Mouse (Mus musculus) embryonic facial prominence, embryonic 12.5 days (tissue): Measurements from ENCODE around the gene Ick. TPM values are rescaled to one million over a fixed set of nuclear protein-coding genes. Genes with fewer than 3 reads are reported as not detected.

Experiments used
- ATAC-seq: fragments of 200-750 bp; cut with Nextera tagmentation; 2 replicates; pipeline ENCODE4 v1.8.0; 2017; ENCODE audit not compliant: insufficient number of reproducible peaks, insufficient read depth, low FRiP score, low TSS enrichment
- H3K27ac ChIP-seq: fragments of 300-500 bp; sonication (generic); 2 replicates; pipeline ENCODE4 v1.5.1; 2016; ENCODE audit warnings: mild to moderate bottlenecking
- H3K27me3 ChIP-seq: fragments of 300-500 bp; sonication (generic); 2 replicates; pipeline ENCODE4 v1.6.1; 2016; ENCODE audit warnings: mild to moderate bottlenecking, moderate library complexity
- H3K36me3 ChIP-seq: fragments of 300-500 bp; sonication (generic); 2 replicates; pipeline ENCODE4 v1.6.1; 2016; ENCODE audit warnings: mild to moderate bottlenecking
- H3K4me1 ChIP-seq: fragments of 300-500 bp; sonication (generic); 2 replicates; pipeline ENCODE4 v1.6.1; 2016
- H3K4me2 ChIP-seq: fragments of 300-500 bp; sonication (generic); replicated peaks from 2 replicates; pipeline ENCODE4 v1.6.1; 2016; ENCODE audit warnings: mild to moderate bottlenecking, moderate library complexity
- H3K4me3 ChIP-seq: fragments of 300-500 bp; sonication (generic); 2 replicates; pipeline ENCODE4 v1.5.1; 2016; ENCODE audit warnings: mild to moderate bottlenecking
- H3K9ac ChIP-seq: fragments of 300-500 bp; sonication (generic); 2 replicates; pipeline ENCODE4 v1.6.1; 2016; ENCODE audit warnings: mild to moderate bottlenecking, moderate library complexity
- H3K9me3 ChIP-seq: fragments of 300-500 bp; sonication (generic); 2 replicates; pipeline ENCODE4 v1.6.1; 2016; ENCODE audit warnings: mild to moderate bottlenecking, moderate library complexity
- WGBS: fragments of 180-500 bp; shearing (Covaris S2); methylation state at CpG from one replicate; pipeline ENCODE4 v1.1.7; 2016; 5-methylcytosine and 5-hydroxymethylcytosine counted together
- polyA plus RNA-seq: library from polyadenylated mRNA; unstranded; fragments of >200 nt; fragmentation: Nextera tagmentation; extraction: Ambion mirVana; gene quantifications from 2 replicates; pipeline ENCODE4 v1.2.1, GENCODE M21; 2016

Ick gene
- polyA plus RNA-seq, 1 experiment from 2014 or later, result 33.1 TPM

DNA sequence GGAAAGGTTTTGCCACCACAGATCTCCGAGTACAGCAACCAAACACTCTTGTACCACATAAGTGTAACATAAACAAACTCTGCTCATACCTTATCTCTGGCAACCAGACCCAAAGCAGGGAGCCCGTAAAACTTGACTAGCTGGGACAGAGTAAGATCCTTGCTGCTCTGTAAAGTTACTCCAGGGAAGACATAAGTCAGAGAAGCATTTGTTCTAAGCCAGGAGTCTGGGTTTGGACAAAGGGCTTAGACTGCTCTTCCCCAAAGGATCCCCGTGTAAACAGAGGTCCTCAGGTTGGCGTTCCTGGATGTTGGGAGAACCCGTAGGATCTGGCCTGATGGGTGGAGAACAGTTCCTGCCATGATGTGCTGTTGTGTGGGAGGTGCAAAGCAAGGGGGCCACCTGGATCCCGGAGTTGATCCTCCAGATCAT, 3.5 kb upstream of the Ick start:
- Histone ChIP-seq H3K4me1 (peaks cover 14% of the 10 kb centered on the region), H3K27me3 (no peaks in the 10 kb centered on the region), H3K36me3 (0 out of 2 replicates have a peak, but pooled peaks cover 16% of the 10 kb centered on the region), H3K9me3 (no peaks in the 10 kb centered on the region), H3K27ac (no peak overlapping the region), H3K9ac (no peak overlapping the region), H3K4me2 (no peak overlapping the region), H3K4me3 (no peak overlapping the region)
- no peak for ATAC-seq
- 85% methylated on average over 6 of the region's 6 CpGs for WGBS

DNA sequence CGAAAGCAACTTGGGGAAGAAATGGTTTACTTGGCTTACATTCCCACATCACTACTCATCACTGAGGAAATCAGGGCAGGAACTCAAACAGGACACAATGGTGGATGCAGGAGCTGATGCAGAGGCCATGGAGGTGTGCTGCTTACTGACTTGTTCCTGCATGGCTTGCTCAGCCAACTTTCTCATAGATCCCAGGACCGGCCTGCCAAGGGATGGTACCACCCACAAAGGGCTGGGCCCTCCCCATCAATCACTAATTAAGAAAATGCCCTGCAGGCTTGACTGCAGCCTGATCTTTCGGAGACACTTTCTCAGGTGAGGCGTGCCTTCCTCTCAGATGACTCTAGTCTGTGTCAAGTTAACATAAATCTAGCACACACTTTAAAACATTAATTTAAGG, 2.2 kb upstream of the Ick start:
- H3K4me2 ChIP-seq, result no peak overlapping the region; the same call in 1 of the 2 replicates
- H3K9me3 ChIP-seq, result no peaks in the 10 kb centered on the region
- no peaks in the 10 kb centered on the region for H3K27me3 ChIP-seq
- 66% methylated on average over 4 of the region's 4 CpGs for WGBS
- H3K27ac ChIP-seq, result no peak overlapping the region
- H3K4me3 ChIP-seq, result no peak overlapping the region
- H3K9ac ChIP-seq, result no peak overlapping the region
- 0 out of 2 replicates have a peak, but pooled peaks cover 9% of the 10 kb centered on the region for H3K36me3 ChIP-seq
- ATAC-seq, result no peak
- peaks cover 14% of the 10 kb centered on the region for H3K4me1 ChIP-seq

DNA sequence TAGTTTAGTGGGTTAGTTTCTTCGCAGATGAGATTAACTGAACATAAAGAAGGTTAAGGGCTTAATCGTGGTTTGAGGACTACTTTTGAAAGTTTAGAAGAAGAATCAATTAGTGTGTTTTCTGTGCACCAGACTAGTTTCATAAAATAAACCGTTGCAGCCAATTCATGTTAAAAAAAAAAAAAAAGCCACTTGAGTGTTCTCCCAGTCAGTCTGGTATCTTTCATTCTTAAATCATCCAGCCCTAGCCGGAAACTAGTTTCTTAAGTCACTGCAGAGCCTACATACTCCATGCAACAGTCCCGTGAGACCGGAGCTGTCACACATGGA, 1.4 kb upstream of the Ick start:
- no peak for ATAC-seq

DNA sequence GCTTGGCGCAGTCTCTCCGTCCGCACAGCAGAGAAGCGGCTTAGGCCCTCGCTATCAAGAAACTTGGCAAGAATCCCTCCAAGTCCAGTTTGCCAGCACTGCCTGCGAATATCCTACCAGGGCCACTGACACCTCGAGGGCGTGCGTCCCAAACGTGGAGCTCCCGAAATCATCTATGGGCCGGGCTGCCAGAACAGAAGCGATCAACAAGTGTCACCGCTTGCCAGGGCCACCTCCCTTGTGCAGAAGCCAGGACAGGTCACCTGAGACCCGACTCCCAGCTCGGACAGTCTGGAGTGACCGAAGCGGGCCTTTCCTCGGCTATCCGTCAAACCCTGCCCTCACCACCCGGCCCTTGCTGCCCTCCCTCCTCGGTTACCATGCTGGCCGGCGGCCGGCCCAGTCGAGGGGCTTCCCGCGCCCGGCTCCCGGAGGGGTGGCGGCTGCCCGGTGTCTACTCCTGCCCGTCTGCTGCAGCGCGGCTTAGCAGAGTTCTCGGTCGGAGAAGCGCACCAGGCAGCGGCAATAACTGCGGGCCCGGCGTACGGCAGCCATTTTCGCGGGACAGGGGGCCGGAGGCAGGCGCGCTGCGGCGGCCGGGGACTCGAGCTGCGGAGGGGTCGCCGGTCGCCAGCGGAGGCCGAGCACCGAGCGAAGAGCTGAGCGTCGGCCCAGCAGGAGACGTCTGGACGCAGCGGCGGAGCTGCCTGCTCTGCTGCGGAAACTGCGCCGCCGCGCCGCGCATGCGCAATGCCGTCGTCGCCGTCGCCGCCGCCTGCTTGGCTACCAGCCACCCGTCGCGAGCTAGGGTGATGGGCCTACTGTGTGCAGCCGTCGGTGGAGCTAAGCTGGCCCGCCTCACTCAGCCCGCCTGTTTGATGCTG, 838 bp upstream of the Ick start:
- under 1% methylated on average over 88 of the region's 88 CpGs for WGBS
- ATAC-seq, result peak; percentile 81
- 0 out of 2 replicates have a peak, but pooled peaks cover 6% of the 10 kb centered on the region for H3K36me3 ChIP-seq
- H3K4me2 ChIP-seq, result peak overlapping the region; percentile 80
- H3K27me3 ChIP-seq, result no peaks in the 10 kb centered on the region
- H3K9ac ChIP-seq, result peak overlapping the region; percentile 82
- peak overlapping the region; percentile 93 for H3K27ac ChIP-seq
- H3K9me3 ChIP-seq, result no peaks in the 10 kb centered on the region
- H3K4me1 ChIP-seq, result peaks cover 14% of the 10 kb centered on the region
- H3K4me3 ChIP-seq, result peak overlapping the region; percentile 78

More for the DNA sequence above, 1.4 kb upstream of the Ick start:
- Histone ChIP-seq H3K9me3 (no peaks in the 10 kb centered on the region), H3K4me2 (peak overlapping the region; percentile 80), H3K4me1 (peaks cover 14% of the 10 kb centered on the region), H3K4me3 (peak overlapping the region; percentile 78), H3K36me3 (0 out of 2 replicates have a peak, but pooled peaks cover 6% of the 10 kb centered on the region), H3K27me3 (no peaks in the 10 kb centered on the region), H3K9ac (peak overlapping the region; percentile 82), H3K27ac (peak overlapping the region; percentile 93; the same call in 1 of the 2 replicates)
- 24% methylated on average over 6 of the region's 6 CpGs for WGBS

DNA sequence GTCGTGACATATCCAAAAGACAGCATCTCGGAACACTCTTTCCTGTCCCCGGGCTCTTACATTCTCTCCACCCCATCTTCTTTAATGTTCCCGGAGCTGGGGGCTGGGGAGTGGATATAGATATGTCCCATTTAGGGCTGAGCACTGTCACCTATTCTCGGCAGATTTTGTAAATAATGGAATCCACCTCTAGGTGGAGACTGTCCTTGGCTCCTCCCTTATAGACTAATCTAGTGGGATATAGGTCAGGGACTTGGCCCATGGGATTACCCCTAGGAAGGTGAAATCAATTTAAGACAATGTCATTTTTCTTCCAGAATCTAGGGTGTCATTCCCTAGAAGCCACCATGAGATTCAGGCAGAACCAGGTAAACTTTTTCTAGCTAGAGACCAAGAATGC, 664 bp downstream of the Ick start:
- H3K4me2 ChIP-seq, result peak overlapping the region; percentile 80
- WGBS, result 46% methylated on average over 5 of the region's 5 CpGs
- H3K36me3 ChIP-seq, result no peaks in the 10 kb centered on the region
- H3K4me3 ChIP-seq, result peak overlapping the region; percentile 78
- no peak overlapping the region for H3K27ac ChIP-seq
- peaks cover 22% of the 10 kb centered on the region for H3K4me1 ChIP-seq
- ATAC-seq, result no peak
- H3K27me3 ChIP-seq, result no peaks in the 10 kb centered on the region
- no peak overlapping the region for H3K9ac ChIP-seq
- H3K9me3 ChIP-seq, result no peaks in the 10 kb centered on the region

DNA sequence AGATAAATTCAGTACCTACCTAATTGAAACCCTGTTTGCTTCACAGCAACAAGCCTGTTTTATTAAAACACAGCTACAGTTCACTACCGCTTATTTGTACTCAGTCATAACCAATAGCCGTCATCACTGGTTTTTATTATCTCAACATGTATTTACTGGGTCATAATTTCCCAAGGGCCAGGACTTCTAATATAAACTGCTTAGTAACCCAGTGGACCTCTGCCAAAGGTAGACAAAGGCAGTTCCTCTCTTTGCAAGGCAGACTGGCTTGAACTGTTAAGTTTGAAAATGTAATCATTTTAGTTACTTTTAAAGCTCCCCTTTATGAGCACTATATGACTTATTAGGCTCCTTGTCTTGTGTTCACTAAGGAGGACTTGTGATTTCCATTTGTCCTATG, 2.5 kb downstream of the Ick start:
- Histone ChIP-seq H3K27me3 (no peaks in the 10 kb centered on the region), H3K9ac (no peak overlapping the region), H3K4me3 (no peak overlapping the region), H3K9me3 (no peaks in the 10 kb centered on the region), H3K36me3 (no peaks in the 10 kb centered on the region), H3K4me2 (no peak overlapping the region), H3K27ac (no peak overlapping the region), H3K4me1 (peaks cover 31% of the 10 kb centered on the region)
- no peak for ATAC-seq
- WGBS, result 92% methylated on average over 2 of the region's 2 CpGs

DNA sequence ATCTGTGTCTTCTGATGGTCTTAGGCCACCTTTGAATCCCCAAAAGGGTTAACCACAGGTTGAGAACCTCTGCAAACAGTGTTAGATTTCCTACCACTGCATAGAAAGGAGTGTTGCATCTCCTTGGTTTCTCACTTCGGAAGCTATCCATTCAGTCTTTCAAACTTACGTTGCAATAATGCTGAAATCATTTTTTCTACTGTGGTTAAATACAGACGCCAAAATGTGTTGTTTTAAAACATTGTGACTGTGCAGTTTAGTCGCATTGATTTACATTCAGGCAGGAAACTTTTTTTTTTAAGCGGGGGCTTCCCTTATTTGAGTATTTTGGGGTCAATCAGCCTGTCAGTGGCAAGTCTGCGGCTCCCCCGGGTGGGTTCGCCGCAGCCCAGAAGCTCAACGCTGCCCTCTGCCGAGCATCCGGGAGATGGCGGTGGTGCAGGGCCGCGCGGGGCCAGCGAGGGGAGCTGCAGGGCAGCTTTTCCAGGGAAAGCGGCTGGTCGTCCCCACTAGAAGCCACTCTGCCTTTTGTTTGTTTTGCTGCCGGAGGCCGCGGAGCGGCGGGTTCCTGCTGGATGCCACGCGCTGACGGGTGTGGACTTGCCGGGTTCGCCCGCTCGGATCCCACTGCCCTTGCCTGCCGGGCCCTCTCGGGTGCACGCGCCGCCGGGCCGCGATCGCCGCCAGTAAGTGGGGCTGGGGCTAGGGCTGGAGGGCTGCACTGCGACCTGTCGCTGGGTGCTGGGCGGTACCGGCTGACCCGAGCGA, 4.0 kb downstream of the Ick start:
- Histone ChIP-seq H3K36me3 (no peaks in the 10 kb centered on the region), H3K27ac (peak overlapping the region; percentile 89), H3K27me3 (no peaks in the 10 kb centered on the region), H3K4me1 (peaks cover 24% of the 10 kb centered on the region), H3K4me2 (peak overlapping the region; percentile 64), H3K9me3 (no peaks in the 10 kb centered on the region), H3K9ac (peak overlapping the region; percentile 95), H3K4me3 (peak overlapping the region; percentile 87)
- peak; percentile 70 for ATAC-seq
- WGBS, result 2% methylated on average over 47 of the region's 47 CpGs

DNA sequence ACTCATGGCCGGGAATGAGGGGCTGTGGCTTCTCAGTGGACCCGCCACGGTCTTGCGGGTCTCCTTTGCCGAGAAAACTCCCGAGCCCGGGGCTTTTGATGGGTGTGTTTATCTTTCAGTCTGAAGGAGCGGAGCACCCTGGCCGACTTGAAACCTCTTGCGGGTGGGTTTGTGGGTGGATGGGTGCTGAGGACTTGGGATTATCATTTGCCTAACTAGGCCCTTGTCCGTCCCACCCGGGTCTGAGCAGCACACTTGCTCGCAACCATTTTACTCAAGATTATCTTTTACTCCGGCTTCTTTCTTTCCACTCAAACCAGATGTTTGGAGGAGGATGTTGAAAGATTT, 4.5 kb downstream of the Ick start:
- no peak for ATAC-seq
- Histone ChIP-seq H3K27me3 (no peaks in the 10 kb centered on the region), H3K4me1 (peaks cover 24% of the 10 kb centered on the region), H3K4me2 (peak overlapping the region; percentile 64), H3K36me3 (0 out of 2 replicates have a peak, but pooled peaks cover 4% of the 10 kb centered on the region), H3K9me3 (no peaks in the 10 kb centered on the region), H3K27ac (peak overlapping the region; percentile 89), H3K4me3 (peak overlapping the region; percentile 87), H3K9ac (peak overlapping the region; percentile 95)
- 1% methylated on average over 14 of the region's 14 CpGs for WGBS

DNA sequence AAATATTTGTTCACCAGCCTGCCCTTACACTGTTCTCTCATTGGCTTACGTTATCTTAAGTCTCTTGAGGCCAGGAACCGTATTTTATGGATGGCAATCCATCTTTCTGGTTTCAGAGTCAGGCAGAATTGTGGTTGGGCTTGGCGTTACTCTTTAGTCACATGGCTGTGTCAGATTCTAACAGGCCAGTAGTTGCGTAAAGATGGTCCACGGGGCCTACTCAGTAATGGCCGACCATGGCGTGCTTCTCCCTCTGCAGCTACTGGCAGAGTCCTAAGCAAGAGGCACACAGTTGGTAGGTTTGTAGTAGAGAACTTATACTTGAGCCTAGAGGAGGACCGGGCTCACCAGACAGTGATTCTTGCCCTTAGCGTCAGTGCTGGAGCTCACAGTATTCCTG, 6.8 kb downstream of the Ick start:
- no peak for ATAC-seq
- H3K4me2 ChIP-seq, result no peak overlapping the region
- H3K27ac ChIP-seq, result no peak overlapping the region
- no peaks in the 10 kb centered on the region for H3K9me3 ChIP-seq
- H3K4me1 ChIP-seq, result peaks cover 18% of the 10 kb centered on the region
- no peaks in the 10 kb centered on the region for H3K27me3 ChIP-seq
- H3K36me3 ChIP-seq, result peaks cover 9% of the 10 kb centered on the region; the same call in 1 of the 2 replicates
- no peak overlapping the region for H3K4me3 ChIP-seq
- no peak overlapping the region for H3K9ac ChIP-seq
- 90% methylated on average over 9 of the region's 9 CpGs for WGBS

DNA sequence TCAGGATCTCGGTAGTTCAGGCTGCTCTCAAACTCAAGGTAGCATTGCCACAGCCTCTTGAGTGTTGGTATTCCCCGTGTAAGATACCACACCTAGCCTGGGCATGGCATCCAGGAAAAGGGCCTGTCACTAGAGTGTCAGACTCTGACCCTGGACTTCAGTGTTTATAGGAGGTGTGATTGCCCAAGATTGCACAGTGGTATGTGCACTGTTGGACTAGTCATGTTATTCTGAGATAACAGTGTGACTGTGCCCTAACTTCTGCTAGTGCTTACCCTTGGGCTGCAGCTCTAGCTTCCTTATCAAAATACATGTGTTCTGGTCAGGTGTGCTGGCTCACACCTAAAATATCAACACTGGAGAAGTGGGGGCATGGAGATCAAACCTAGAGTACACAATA, 8.7 kb downstream of the Ick start:
- H3K9me3 ChIP-seq, result no peaks in the 10 kb centered on the region
- peaks cover 18% of the 10 kb centered on the region; the same call in 1 of the 2 replicates for H3K36me3 ChIP-seq
- no peak overlapping the region for H3K4me3 ChIP-seq
- H3K27ac ChIP-seq, result no peak overlapping the region
- no peak overlapping the region for H3K4me2 ChIP-seq
- H3K4me1 ChIP-seq, result peaks cover 18% of the 10 kb centered on the region
- WGBS, result 89% methylated on average over 2 of the region's 2 CpGs
- no peaks in the 10 kb centered on the region for H3K27me3 ChIP-seq
- H3K9ac ChIP-seq, result no peak overlapping the region
- no peak for ATAC-seq

DNA sequence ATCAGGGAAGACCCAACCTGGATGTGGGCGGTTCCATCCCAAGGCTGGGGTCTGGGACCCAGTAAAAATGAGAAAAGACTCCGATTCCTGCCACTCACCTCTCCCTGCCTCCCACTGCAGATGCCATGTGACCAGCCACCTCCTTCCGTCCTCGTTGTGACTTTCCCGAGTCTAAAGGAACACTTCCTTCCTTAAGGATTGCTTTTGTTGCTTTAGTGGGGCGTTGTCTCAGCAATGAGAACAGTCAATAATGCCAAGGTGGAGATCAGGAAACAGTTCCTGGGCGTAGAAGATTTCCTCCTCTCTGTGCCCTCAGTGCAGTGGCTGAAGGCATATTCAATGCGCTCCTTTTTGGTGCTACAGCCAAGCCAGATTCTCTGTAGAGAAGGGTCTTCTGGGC, 12.4 kb downstream of the Ick start:
- no peaks in the 10 kb centered on the region for H3K9me3 ChIP-seq
- WGBS, result 87% methylated on average over 8 of the region's 8 CpGs
- no peaks in the 10 kb centered on the region for H3K27me3 ChIP-seq
- H3K4me2 ChIP-seq, result no peak overlapping the region
- no peak overlapping the region for H3K4me3 ChIP-seq
- H3K4me1 ChIP-seq, result no peaks in the 10 kb centered on the region
- no peak for ATAC-seq
- no peak overlapping the region for H3K27ac ChIP-seq
- no peak overlapping the region for H3K9ac ChIP-seq
- peaks cover 18% of the 10 kb centered on the region; the same call in 1 of the 2 replicates for H3K36me3 ChIP-seq

DNA sequence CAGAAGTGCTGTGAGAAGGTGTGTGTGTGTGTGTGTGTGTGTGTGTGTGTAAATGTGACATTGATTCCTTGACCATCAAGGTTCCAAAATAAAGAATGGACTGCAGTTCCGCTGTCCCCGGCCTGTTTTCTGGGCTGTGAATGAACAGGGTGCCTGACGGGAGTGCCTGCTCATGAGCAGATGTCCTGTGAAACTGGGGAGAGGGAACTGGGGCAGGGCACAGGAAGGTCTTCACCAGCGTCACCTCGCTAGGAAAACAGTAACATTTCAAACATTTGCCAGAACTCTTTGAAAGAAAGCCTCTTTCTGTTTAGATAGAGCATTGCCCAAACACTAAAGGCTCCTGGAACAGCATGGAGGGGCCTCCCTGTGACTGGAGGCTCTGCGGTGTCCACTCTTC, 13.0 kb downstream of the Ick start:
- peaks cover 18% of the 10 kb centered on the region; the same call in 1 of the 2 replicates for H3K36me3 ChIP-seq
- H3K9ac ChIP-seq, result no peak overlapping the region
- H3K27me3 ChIP-seq, result no peaks in the 10 kb centered on the region
- 82% methylated on average over 6 of the region's 6 CpGs for WGBS
- H3K27ac ChIP-seq, result no peak overlapping the region
- no peak for ATAC-seq
- H3K9me3 ChIP-seq, result no peaks in the 10 kb centered on the region
- H3K4me3 ChIP-seq, result no peak overlapping the region
- no peaks in the 10 kb centered on the region for H3K4me1 ChIP-seq
- no peak overlapping the region for H3K4me2 ChIP-seq
